Mouse (Mus musculus): Measurements from ENCODE around the gene Zswim1. TPM values are rescaled to one million over a fixed set of nuclear protein-coding genes. Genes with fewer than 3 reads are reported as not detected.

Zswim1 gene
- total and polyA plus RNA-seq, 2 experiments from 2014 or later: 5.4 to 7.4 TPM

DNA sequence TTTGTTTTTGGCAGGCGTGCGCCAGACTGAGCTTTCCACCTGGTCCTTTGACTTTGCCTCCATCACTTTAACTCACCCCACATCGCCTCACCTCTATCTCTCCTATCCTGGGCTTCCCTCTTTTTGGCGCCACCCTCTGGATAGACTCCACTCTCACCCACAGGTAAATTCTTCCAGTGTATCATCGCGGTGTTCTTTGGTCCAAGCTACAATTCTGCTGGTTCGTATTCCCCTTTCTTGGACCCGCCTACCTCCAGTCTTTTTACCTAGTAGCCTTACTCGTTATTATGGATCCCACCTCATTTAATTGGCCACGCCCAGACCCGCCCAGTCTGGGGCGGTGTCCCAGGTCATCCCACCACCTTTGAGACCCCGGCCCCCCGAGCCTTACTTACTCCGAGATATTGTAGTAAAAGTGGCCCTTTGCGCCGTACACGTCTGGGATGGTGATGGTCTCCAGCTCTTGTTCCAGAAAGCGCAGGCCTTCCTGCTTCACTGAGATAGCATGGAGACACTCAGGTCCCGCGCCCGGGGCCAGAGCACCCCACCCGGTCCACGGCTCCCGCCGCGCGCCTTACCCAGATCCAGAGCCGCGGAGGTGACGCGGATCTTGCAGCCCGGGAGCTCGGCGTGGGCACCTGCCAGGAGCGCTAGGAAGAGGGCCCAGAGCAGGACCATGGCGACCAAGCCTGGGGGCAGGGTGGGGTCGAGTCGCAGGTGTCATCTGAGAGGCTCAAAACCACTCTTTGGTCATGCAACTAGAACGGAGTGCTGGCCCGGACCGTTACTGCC lies 34.0 kb downstream of the Zswim1 start:
- Histone ChIP-seq H3K27ac (ENCODE audit: low read depth) (no peak overlapping the region), H3K4me3 (ENCODE audit: low read depth, low read length) (peak overlapping the region; percentile 55), H3K4me2 (ENCODE audit: low read depth, low read length) (peak overlapping the region; percentile 96), H3K9ac (replicated peaks; ENCODE audit: low read depth, low read length) (peak overlapping the region; percentile 41; the same call in 1 of the 2 replicates), H3K36me3 (replicated peaks; ENCODE audit: control insufficient read depth, insufficient read depth, low read length) (no peaks in the 10 kb centered on the region), H3K27me3 (ENCODE audit: control insufficient read depth, insufficient read depth, low read length) (peaks cover 47% of the 10 kb centered on the region; the same call in 1 of the 2 replicates), H3K4me1 (ENCODE audit: control insufficient read depth, insufficient read depth) (peaks cover 18% of the 10 kb centered on the region; the same call in 1 of the 2 replicates), H3K9me3 (replicated peaks; ENCODE audit: control insufficient read depth, low read length) (no peaks in the 10 kb centered on the region)
- ATAC-seq (ENCODE audit: insufficient read depth, low read depth): peak; percentile 34
- TF ChIP-seq EP300 (IDR thresholded peaks at IDR 0.05; ENCODE audit: low read depth): no peak
- no peak for TF ChIP-seq CTCF (IDR thresholded peaks at IDR 0.05; ENCODE audit: low read depth)
- WGBS: 2% methylated on average over 42 of the region's 42 CpGs
- no peak for DNase-seq (ENCODE audit: low spot score)

DNA sequence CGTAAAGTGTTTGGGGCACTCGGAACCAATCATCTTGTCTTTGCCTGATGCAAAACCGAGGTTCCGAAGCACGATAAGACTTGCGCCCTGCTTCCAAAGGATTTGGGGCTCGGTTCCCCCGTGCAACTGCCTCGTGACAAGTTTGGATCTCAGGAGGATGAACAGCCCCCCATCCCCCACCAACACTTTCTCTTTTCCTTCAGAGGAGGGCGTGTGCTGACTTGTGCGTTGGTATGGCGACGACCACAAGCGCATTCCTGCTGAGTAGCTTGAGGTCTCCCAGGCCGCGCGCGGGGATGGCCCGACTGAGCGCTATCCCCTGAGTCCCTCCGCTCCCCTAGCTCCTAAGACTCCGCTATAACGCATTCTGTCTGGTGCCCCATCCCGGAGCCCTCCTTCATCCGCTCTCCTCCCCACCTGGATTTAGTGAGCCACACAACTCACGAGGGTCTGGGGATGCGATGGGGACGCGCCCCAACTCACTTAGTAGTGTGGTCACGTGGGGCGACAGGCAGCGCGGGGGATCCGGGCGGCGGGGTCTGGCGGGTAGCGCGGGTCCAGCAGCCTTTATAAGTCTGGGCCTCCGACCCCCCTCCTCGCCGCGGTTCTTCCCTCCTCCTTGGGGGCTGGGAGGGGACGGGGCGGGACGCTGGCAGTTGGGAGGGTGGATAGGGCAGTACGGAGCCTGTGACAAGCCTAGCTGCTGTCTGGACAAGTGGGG lies 34.8 kb downstream of the Zswim1 start, which contains the start of gene Pltp:
Pltp (minus strand) TSS at position 611 of the 721 bp plus-strand sequence.
- H3K9ac ChIP-seq (replicated peaks; ENCODE audit: low read depth, low read length): peak within 1 kb of the TSS; percentile 41
- no peaks in the 10 kb centered on the region for H3K36me3 ChIP-seq (replicated peaks; ENCODE audit: control insufficient read depth, insufficient read depth, low read length)
- no peak for TF ChIP-seq EP300 (IDR thresholded peaks at IDR 0.05; ENCODE audit: low read depth)
- TF ChIP-seq CTCF (IDR thresholded peaks at IDR 0.05; ENCODE audit: low read depth): no peak
- H3K4me1 ChIP-seq (ENCODE audit: control insufficient read depth, insufficient read depth): peaks cover 23% of the 10 kb centered on the region
- peak within 1 kb of the TSS; percentile 55 for H3K4me3 ChIP-seq (ENCODE audit: low read depth, low read length)
- H3K27ac ChIP-seq (ENCODE audit: low read depth): no peak within 1 kb of the TSS
- peak within 1 kb of the TSS; percentile 96 for H3K4me2 ChIP-seq (ENCODE audit: low read depth, low read length)
- H3K9me3 ChIP-seq (replicated peaks; ENCODE audit: control insufficient read depth, low read length): no peaks in the 10 kb centered on the region
- no peak for DNase-seq (ENCODE audit: low spot score)
- H3K27me3 ChIP-seq (ENCODE audit: control insufficient read depth, insufficient read depth, low read length): peaks cover 47% of the 10 kb centered on the region; the same call in 1 of the 2 replicates
- under 1% methylated on average over 45 of the region's 47 CpGs for WGBS
- peak; percentile 63 for ATAC-seq (ENCODE audit: insufficient read depth, low read depth)

DNA sequence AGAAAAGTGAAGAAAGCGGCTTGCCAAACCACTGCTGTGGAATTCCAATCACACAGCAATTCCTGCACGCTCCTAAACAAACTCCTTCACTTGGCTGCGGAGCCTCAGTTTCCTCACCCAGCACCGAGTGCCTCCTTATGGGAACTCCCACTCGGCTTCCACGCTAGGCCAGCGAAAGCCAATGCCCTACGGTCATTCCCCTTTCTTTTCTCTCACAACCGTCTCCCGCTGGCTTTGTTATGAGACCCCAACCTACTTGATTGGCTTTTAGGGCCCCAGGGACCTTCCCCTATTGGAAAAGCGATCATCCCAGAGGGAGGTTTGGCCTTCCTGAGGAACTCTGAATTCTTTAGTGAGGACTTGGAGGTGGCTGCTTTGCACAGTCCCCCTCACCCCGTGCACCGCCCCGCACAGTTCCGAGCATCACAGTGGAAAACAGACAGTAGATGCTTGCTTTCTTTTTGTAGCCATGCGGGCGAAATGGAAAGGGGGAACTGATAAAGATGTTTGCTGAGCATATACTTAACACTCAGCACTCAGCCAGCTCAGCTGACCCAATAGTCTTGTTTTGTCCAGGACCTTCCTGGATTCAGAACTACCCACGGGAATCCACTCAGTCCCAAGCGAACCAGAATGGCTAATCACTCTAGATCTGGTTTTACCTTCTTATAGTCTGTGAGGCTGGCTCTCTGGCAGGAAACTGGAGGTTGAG lies 35.5 kb downstream of the Zswim1 start:
- H3K4me3 ChIP-seq (ENCODE audit: low read depth, low read length): peak overlapping the region; percentile 55
- no peak overlapping the region for H3K27ac ChIP-seq (ENCODE audit: low read depth)
- H3K27me3 ChIP-seq (ENCODE audit: control insufficient read depth, insufficient read depth, low read length): peaks cover 47% of the 10 kb centered on the region; the same call in 1 of the 2 replicates
- WGBS: 17% methylated on average over 19 of the region's 19 CpGs
- H3K9me3 ChIP-seq (replicated peaks; ENCODE audit: control insufficient read depth, low read length): no peaks in the 10 kb centered on the region
- H3K9ac ChIP-seq (replicated peaks; ENCODE audit: low read depth, low read length): no peak overlapping the region
- no peaks in the 10 kb centered on the region for H3K36me3 ChIP-seq (replicated peaks; ENCODE audit: control insufficient read depth, insufficient read depth, low read length)
- DNase-seq (ENCODE audit: low spot score): no peak
- H3K4me1 ChIP-seq (ENCODE audit: control insufficient read depth, insufficient read depth): peaks cover 23% of the 10 kb centered on the region
- H3K4me2 ChIP-seq (ENCODE audit: low read depth, low read length): peak overlapping the region; percentile 96
- ATAC-seq (ENCODE audit: insufficient read depth, low read depth): no peak
- TF ChIP-seq CTCF (IDR thresholded peaks at IDR 0.05; ENCODE audit: low read depth) (no peak), EP300 (IDR thresholded peaks at IDR 0.05; ENCODE audit: low read depth) (no peak)

DNA sequence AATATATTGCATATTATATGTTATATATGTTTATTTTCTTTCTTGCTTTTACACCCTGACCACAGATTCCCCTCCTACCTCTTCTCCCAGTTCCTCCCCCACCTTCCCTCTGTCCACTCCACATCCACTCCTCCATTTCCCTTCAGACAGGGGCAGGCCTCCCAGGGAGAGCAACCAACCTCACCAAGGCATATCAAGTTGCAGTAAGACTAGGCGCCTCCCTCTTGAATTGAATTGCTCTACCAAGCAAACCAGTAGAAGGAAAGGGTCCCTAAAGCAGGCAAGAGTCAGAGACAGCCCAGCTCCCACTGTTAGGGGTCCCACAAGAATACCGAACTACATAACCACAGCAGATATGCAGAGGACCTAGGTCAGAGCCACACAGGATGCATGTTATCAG lies 36.7 kb downstream of the Zswim1 start:
- no peak for DNase-seq (ENCODE audit: low spot score)
- Histone ChIP-seq H3K9ac (replicated peaks; ENCODE audit: low read depth, low read length) (no peak overlapping the region), H3K27ac (ENCODE audit: low read depth) (no peak overlapping the region), H3K9me3 (replicated peaks; ENCODE audit: control insufficient read depth, low read length) (no peaks in the 10 kb centered on the region), H3K36me3 (replicated peaks; ENCODE audit: control insufficient read depth, insufficient read depth, low read length) (no peaks in the 10 kb centered on the region), H3K27me3 (ENCODE audit: control insufficient read depth, insufficient read depth, low read length) (peaks cover 46% of the 10 kb centered on the region; the same call in 1 of the 2 replicates), H3K4me3 (ENCODE audit: low read depth, low read length) (no peak overlapping the region), H3K4me1 (ENCODE audit: control insufficient read depth, insufficient read depth) (peaks cover 23% of the 10 kb centered on the region), H3K4me2 (ENCODE audit: low read depth, low read length) (no peak overlapping the region)
- 59% methylated on average over 2 of the region's 2 CpGs for WGBS
- no peak for TF ChIP-seq CTCF (IDR thresholded peaks at IDR 0.05; ENCODE audit: low read depth)
- TF ChIP-seq EP300 (IDR thresholded peaks at IDR 0.05; ENCODE audit: low read depth): no peak
- no peak for ATAC-seq (ENCODE audit: insufficient read depth, low read depth)
